Mouse (Mus musculus) brain, embryonic 14.5 days (tissue): Measurements from ENCODE around the gene Slco3a1.

Experiments
- CTCF ChIP-seq: fragments of 200-500 bp; IDR thresholded peaks from 2 replicates; pipeline ENCODE4 v1.5.1; 2012; ENCODE audit warnings: inconsistent platforms, mild to moderate bottlenecking, moderate library complexity, borderline replicate concordance; ENCODE audit not compliant: insufficient read depth, insufficient read length; ENCODE audit errors: extremely low read depth
- POLR2A ChIP-seq: fragments of 200-500 bp; IDR thresholded peaks from 2 replicates; pipeline ENCODE4 v1.6.1; 2012; ENCODE audit warnings: mild to moderate bottlenecking, inconsistent platforms, borderline replicate concordance; ENCODE audit not compliant: poor library complexity, insufficient read depth, insufficient read length, severe bottlenecking; ENCODE audit errors: extremely low read depth

DNA sequence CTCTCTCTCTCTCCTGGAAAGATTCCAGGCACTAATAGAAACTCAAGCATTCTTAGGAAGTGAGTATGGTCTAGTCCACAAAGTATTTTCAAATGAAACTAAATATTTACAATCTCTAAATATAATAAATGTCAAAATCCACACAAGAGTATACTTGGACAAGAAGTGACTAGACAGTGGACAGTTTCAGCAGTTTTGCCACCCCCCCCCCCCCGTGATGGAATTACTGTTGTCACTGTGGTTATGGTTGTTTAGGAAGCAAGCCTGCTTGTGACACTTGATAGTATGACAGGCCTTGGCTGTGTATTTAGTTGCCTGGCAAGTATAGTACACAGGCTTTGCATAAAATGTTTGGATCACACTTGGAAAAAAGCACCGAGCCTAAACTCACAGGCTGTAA is 192.9 kb downstream of the Slco3a1 start:
- TF ChIP-seq CTCF: no peak
- TF ChIP-seq POLR2A: no peak
